Mouse (Mus musculus) embryonic fibroblast, embryonic 13.5 days (primary cell): Measurements from ENCODE around the gene Gm10721. TPM values are rescaled to one million over a fixed set of nuclear protein-coding genes. Genes with fewer than 3 reads are reported as not detected.
"Not testable (repeated sequence)": the region's sequence is repeated elsewhere in the genome, so short reads cannot be mapped to it uniquely, and the experiment has no call there.

Experiments
- H3K27ac ChIP-seq: 2 replicates; pipeline ENCODE4 v1.5.1; 2012; ENCODE audit warnings: low read length, control low read depth, inconsistent platforms; ENCODE audit not compliant: insufficient read depth
- H3K4me1 ChIP-seq: 2 replicates; pipeline ENCODE4 v1.6.1; 2011; ENCODE audit warnings: low read length; ENCODE audit not compliant: control insufficient read depth, insufficient read depth
- H3K4me3 ChIP-seq: 2 replicates; pipeline ENCODE4 v1.5.1; 2011; ENCODE audit warnings: mild to moderate bottlenecking, control low read depth, low read length; ENCODE audit not compliant: insufficient read depth
- CTCF ChIP-seq: IDR thresholded peaks from 2 replicates; pipeline ENCODE4 v1.5.1; 2011; ENCODE audit warnings: mild to moderate bottlenecking, control low read depth, low read length, moderate library complexity, borderline replicate concordance; ENCODE audit not compliant: insufficient read depth
- polyA plus RNA-seq: library from polyadenylated mRNA; stranded (reverse); fragments of >200 nt; gene quantifications from 2 replicates; pipeline ENCODE4 v1.2.4, GENCODE M21; 2011; ENCODE audit warnings: low read depth; ENCODE audit not compliant: missing spikeins, insufficient read length

Gm10721 gene
- not detected in 2 replicates for polyA plus RNA-seq

GRCm38 (mm10) chr9:3012733-3013279, at the start of gene Gm10721:
Gm10721 (plus strand) TSS chr9:3013140.
- H3K4me1 ChIP-seq, H3K27ac ChIP-seq, H3K4me3 ChIP-seq: not testable (repeated sequence)

- 0 out of 2 replicates have a peak, but pooled peaks have one; percentile 3 for TF ChIP-seq CTCF
- H3K4me1 ChIP-seq, H3K27ac ChIP-seq, H3K4me3 ChIP-seq: not testable (repeated sequence)
These were observed 12.4 kb upstream of the Gm10721 start, which contains the start of gene Gm10722 for GRCm38 (mm10) chr9:3000445-3000972. Gm10722 (plus strand) TSS chr9:3000922.

- not testable (repeated sequence) for H3K4me1 ChIP-seq, H3K4me3 ChIP-seq
These were observed 11.9 kb upstream of the Gm10721 start for GRCm38 (mm10) chr9:3001006-3001405.

GRCm38 (mm10) chr9:3001948-3002659, 10.8 kb upstream of the Gm10721 start:
- not testable (repeated sequence) for H3K4me3 ChIP-seq, H3K27ac ChIP-seq, H3K4me1 ChIP-seq
- TF ChIP-seq CTCF: 0 out of 2 replicates have a peak, but pooled peaks have one; percentile 40

More at GRCm38 (mm10) chr9:3001006-3001405, 11.9 kb upstream of the Gm10721 start:
- H3K27ac ChIP-seq: not testable (repeated sequence)

GRCm38 (mm10) chr9:3002794-3003396, 10.0 kb upstream of the Gm10721 start, which contains the start of gene Gm11168:
Gm11168 (plus strand) TSS chr9:3003346.
- H3K4me1 ChIP-seq, H3K4me3 ChIP-seq, H3K27ac ChIP-seq: not testable (repeated sequence)
- TF ChIP-seq CTCF: peak; percentile 47

GRCm38 (mm10) chr9:3006179-3006578, 6.8 kb upstream of the Gm10721 start:
- not testable (repeated sequence) for H3K4me1 ChIP-seq, H3K4me3 ChIP-seq, H3K27ac ChIP-seq

- H3K27ac ChIP-seq, H3K4me3 ChIP-seq, H3K4me1 ChIP-seq: not testable (repeated sequence)
These were observed 6.3 kb upstream of the Gm10721 start for GRCm38 (mm10) chr9:3006636-3007035.

GRCm38 (mm10) chr9:3007272-3007671, 5.7 kb upstream of the Gm10721 start:
- H3K4me1 ChIP-seq, H3K27ac ChIP-seq, H3K4me3 ChIP-seq: not testable (repeated sequence)
- 0 out of 2 replicates have a peak, but pooled peaks have one; percentile 16 for TF ChIP-seq CTCF

GRCm38 (mm10) chr9:3009331-3009730, 3.6 kb upstream of the Gm10721 start:
- H3K4me1 ChIP-seq, H3K4me3 ChIP-seq, H3K27ac ChIP-seq: not testable (repeated sequence)

GRCm38 (mm10) chr9:3012054-3012621, 802 bp upstream of the Gm10721 start:
- H3K27ac ChIP-seq, H3K4me3 ChIP-seq, H3K4me1 ChIP-seq: not testable (repeated sequence)

GRCm38 (mm10) chr9:3015354-3015753, 2.4 kb downstream of the Gm10721 start, which contains the start of gene Gm10720:
Gm10720 (plus strand) TSS chr9:3015654.
- H3K4me1 ChIP-seq, H3K27ac ChIP-seq, H3K4me3 ChIP-seq: not testable (repeated sequence)

GRCm38 (mm10) chr9:3015896-3016295, 3.0 kb downstream of the Gm10721 start:
- H3K4me1 ChIP-seq, H3K27ac ChIP-seq: not testable (repeated sequence)

GRCm38 (mm10) chr9:3017108-3017507, 4.2 kb downstream of the Gm10721 start, which contains the start of gene Gm10719:
Gm10719 (plus strand) TSS chr9:3017408.
- H3K4me1 ChIP-seq, H3K4me3 ChIP-seq, H3K27ac ChIP-seq: not testable (repeated sequence)

More at GRCm38 (mm10) chr9:3015896-3016295, 3.0 kb downstream of the Gm10721 start:
- not testable (repeated sequence) for H3K4me3 ChIP-seq

GRCm38 (mm10) chr9:3018944-3019343, 6.0 kb downstream of the Gm10721 start:
- not testable (repeated sequence) for H3K4me1 ChIP-seq, H3K4me3 ChIP-seq, H3K27ac ChIP-seq
